Mouse (Mus musculus) left cerebral cortex, adult 8-10 months (tissue): ENCODE measurements at regions not wholly inside any gene's neighbourhood (a gene's known extent, or its start where the extent isn't known, plus 50 kb on each side); places are given as distances from the start of the nearest gene placed in this dataset.

Experiments
- DNase-seq, 2 experiments: peaks; one replicate each; pipeline ENCODE4 v3.0.0; 2022; ENCODE audit warnings: low spot score in 2 of 2

GRCm38 (mm10) chrX:99291965-99292364, 156.0 kb downstream of the Efnb1 start:
- no peak for DNase-seq

- no peak for DNase-seq
Measured at GRCm38 (mm10) chrX:99291423-99291963, 155.6 kb downstream of the Efnb1 start.

- peak in 1 of 2 experiments; percentile 61 for DNase-seq
Measured at GRCm38 (mm10) chrX:99287988-99288387, 152.1 kb downstream of the Efnb1 start.

GRCm38 (mm10) chrX:99286876-99287275, 150.9 kb downstream of the Efnb1 start:
- DNase-seq = no peak

GRCm38 (mm10) chrX:99285611-99286010, 149.7 kb downstream of the Efnb1 start:
- no peak for DNase-seq

GRCm38 (mm10) chrX:99280991-99281390, 145.1 kb downstream of the Efnb1 start:
- no peak for DNase-seq

- DNase-seq = no peak
Measured at GRCm38 (mm10) chrX:99280543-99280942, 144.6 kb downstream of the Efnb1 start.

GRCm38 (mm10) chrX:99275536-99275935, 139.6 kb downstream of the Efnb1 start:
- no peak for DNase-seq

GRCm38 (mm10) chrX:99271908-99272307, 136.0 kb downstream of the Efnb1 start:
- no peak for DNase-seq

- no peak for DNase-seq
Measured at GRCm38 (mm10) chrX:99249038-99249607, 113.2 kb downstream of the Efnb1 start.

GRCm38 (mm10) chrX:99248181-99248580, 112.3 kb downstream of the Efnb1 start:
- DNase-seq = no peak

- DNase-seq = no peak
Measured at GRCm38 (mm10) chrX:99246704-99247103, 110.8 kb downstream of the Efnb1 start.

GRCm38 (mm10) chrX:99246051-99246450, 110.1 kb downstream of the Efnb1 start:
- DNase-seq = no peak

GRCm38 (mm10) chrX:99245541-99245940, 109.6 kb downstream of the Efnb1 start:
- DNase-seq = no peak

- DNase-seq = no peak
Measured at GRCm38 (mm10) chrX:99243251-99243650, 107.3 kb downstream of the Efnb1 start.

- DNase-seq = no peak
Measured at GRCm38 (mm10) chrX:99241684-99242118, 105.8 kb downstream of the Efnb1 start.

GRCm38 (mm10) chrX:99233035-99233434, 97.1 kb downstream of the Efnb1 start:
- DNase-seq = no peak

GRCm38 (mm10) chrX:99232331-99232730, 96.4 kb downstream of the Efnb1 start:
- DNase-seq = no peak

- no peak for DNase-seq
Measured at GRCm38 (mm10) chrX:99225111-99225752, 89.3 kb downstream of the Efnb1 start.

GRCm38 (mm10) chrX:99222017-99222416, 86.1 kb downstream of the Efnb1 start:
- DNase-seq = no peak

- no peak for DNase-seq
Measured at GRCm38 (mm10) chrX:99220674-99221455, 84.9 kb downstream of the Efnb1 start.

GRCm38 (mm10) chrX:99218213-99218612, 82.3 kb downstream of the Efnb1 start:
- no peak for DNase-seq
